Mouse (Mus musculus) testis, adult 2 months (tissue): ENCODE measurements around the gene Lcn10. TPM values are rescaled to one million over a fixed set of nuclear protein-coding genes. Genes with fewer than 3 reads are reported as not detected.

ENCODE experiments used
- H3K27ac ChIP-seq: fragments of 200-500 bp; 2 replicates; pipeline ENCODE4 v1.5.1; 2012; ENCODE audit warnings: low read depth, low read length; ENCODE audit not compliant: control insufficient read depth, insufficient read depth
- H3K27me3 ChIP-seq: fragments of 200-500 bp; 2 replicates; pipeline ENCODE4 v1.6.1; 2012; ENCODE audit warnings: mild to moderate bottlenecking, low read length, moderate library complexity; ENCODE audit not compliant: control insufficient read depth, insufficient read depth
- H3K36me3 ChIP-seq: fragments of 200-500 bp; 2 replicates; pipeline ENCODE4 v1.6.1; 2012; ENCODE audit warnings: mild to moderate bottlenecking, low read length; ENCODE audit not compliant: control insufficient read depth, insufficient read depth
- H3K4me1 ChIP-seq: fragments of 200-500 bp; 2 replicates; pipeline ENCODE4 v1.6.1; 2012; ENCODE audit warnings: low read length; ENCODE audit not compliant: control insufficient read depth, insufficient read depth
- H3K4me3 ChIP-seq: fragments of 200-500 bp; 2 replicates; pipeline ENCODE4 v1.5.1; 2012; ENCODE audit warnings: low read depth, mild to moderate bottlenecking, low read length, moderate library complexity, mixed read lengths; ENCODE audit not compliant: control insufficient read depth
- CTCF ChIP-seq: fragments of 200-500 bp; IDR thresholded peaks from 2 replicates; pipeline ENCODE4 v1.5.1; 2012; ENCODE audit warnings: low read depth, mild to moderate bottlenecking, inconsistent platforms, low read length, moderate library complexity; ENCODE audit not compliant: control insufficient read depth, insufficient read depth, insufficient replicate concordance
- POLR2A ChIP-seq: fragments of 200-500 bp; IDR thresholded peaks from 2 replicates; pipeline ENCODE4 v1.6.1; 2012; ENCODE audit warnings: low read depth, mild to moderate bottlenecking, inconsistent platforms, low read length, moderate library complexity; ENCODE audit not compliant: control insufficient read depth
- polyA plus RNA-seq: library from polyadenylated mRNA; depleted of rRNA; stranded (reverse); fragments of >200 nt; gene quantifications from 2 replicates; pipeline ENCODE4 v1.2.3, GENCODE M21; 2012

Gene Lcn10
- polyA plus RNA-seq, 1 experiment, result not detected

- H3K4me3 ChIP-seq, result no peak within 1 kb of the TSS
- no peaks in the 10 kb centered on the region for H3K27me3 ChIP-seq
- TF ChIP-seq POLR2A (no peak), CTCF (no peak)
- H3K36me3 ChIP-seq, result no peaks in the 10 kb centered on the region
- no peak within 1 kb of the TSS for H3K27ac ChIP-seq
- H3K4me1 ChIP-seq, result no peaks in the 10 kb centered on the region
These were observed 24.9 kb upstream of the Lcn10 start, which contains the start of gene Lcn5 for GRCm38 (mm10) chr2:25657652-25658051. Gene Lcn5, plus strand, starts transcription at chr2:25657952.

DNA sequence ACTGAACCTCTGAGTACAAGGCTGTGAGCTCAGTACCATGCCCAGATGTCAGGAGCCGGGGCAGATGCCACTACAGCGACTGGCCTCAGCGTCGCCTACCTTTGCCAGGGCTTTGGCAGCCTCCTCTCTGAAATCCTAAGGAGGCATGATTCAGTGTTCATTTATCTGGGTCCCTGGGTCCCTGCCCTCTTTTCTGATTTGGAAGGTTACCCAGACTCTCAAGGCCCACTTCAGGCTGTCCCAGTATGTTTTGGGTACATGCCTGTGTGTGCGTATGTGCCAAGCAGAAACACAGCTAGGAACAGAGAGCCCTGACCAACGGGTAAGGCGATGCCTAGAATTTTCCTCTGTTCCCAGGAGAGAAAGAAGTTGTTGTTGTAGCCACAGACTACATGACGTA lies 22.2 kb upstream of the Lcn10 start:
- TF ChIP-seq CTCF, result no peak
- H3K4me3 ChIP-seq, result no peak overlapping the region
- no peaks in the 10 kb centered on the region for H3K4me1 ChIP-seq
- no peaks in the 10 kb centered on the region for H3K36me3 ChIP-seq
- H3K27me3 ChIP-seq, result no peaks in the 10 kb centered on the region
- H3K27ac ChIP-seq, result no peak overlapping the region

GRCm38 (mm10) chr2:25661245-25661970 lies 21.1 kb upstream of the Lcn10 start:
- no peaks in the 10 kb centered on the region for H3K27me3 ChIP-seq
- H3K4me3 ChIP-seq, result no peak overlapping the region
- H3K36me3 ChIP-seq, result no peaks in the 10 kb centered on the region
- no peaks in the 10 kb centered on the region for H3K4me1 ChIP-seq
- TF ChIP-seq CTCF (no peak), POLR2A (no peak)
- H3K27ac ChIP-seq, result no peak overlapping the region

DNA sequence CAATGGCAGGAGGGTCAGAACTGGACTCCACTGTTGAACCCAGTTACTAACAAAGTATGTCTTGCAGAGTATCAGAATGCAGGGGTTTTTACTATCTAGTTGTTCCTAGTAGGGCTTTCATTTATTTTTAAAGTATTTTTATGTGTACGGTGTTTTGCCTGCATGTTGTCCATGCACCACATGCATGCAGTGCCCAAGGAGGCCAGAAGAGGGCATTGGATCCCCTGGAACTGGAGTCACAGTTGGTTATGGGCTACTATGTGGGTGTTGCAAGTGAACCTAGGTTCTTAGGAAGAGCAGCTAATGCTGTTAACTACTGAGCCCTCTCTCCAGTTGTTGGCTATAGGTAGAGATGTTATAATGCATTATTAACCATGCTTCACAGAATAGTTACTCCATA lies 19.0 kb upstream of the Lcn10 start:
- H3K27ac ChIP-seq, result no peak overlapping the region
- peak; percentile 66; the same call in 1 of the 2 replicates for TF ChIP-seq CTCF
- no peak for TF ChIP-seq POLR2A
- no peaks in the 10 kb centered on the region for H3K36me3 ChIP-seq
- H3K27me3 ChIP-seq, result no peaks in the 10 kb centered on the region
- no peak overlapping the region for H3K4me3 ChIP-seq
- H3K4me1 ChIP-seq, result no peaks in the 10 kb centered on the region

DNA sequence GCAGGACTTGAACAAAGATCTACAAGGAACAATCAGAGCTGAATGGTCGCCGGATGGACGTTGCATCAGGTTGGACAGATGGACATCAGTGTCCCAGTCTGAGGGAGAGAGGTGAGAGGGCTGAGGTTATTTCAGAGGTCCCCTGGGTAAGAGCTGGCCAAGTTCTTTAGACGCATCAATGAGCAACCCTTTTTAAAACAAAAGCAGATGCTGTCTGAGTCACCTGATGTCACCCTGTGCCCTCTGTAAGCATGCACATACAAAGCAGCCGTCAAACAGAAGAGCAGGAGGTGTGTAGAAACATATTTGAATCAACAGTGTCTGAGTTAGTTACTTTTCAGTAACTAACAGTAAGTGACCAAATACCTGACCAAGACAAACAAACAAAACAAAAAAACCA lies 18.4 kb upstream of the Lcn10 start:
- H3K27ac ChIP-seq, result no peak overlapping the region
- H3K4me1 ChIP-seq, result no peaks in the 10 kb centered on the region
- H3K4me3 ChIP-seq, result no peak overlapping the region
- H3K36me3 ChIP-seq, result no peaks in the 10 kb centered on the region
- no peaks in the 10 kb centered on the region for H3K27me3 ChIP-seq
- TF ChIP-seq CTCF, result no peak
- TF ChIP-seq POLR2A, result no peak

GRCm38 (mm10) chr2:25666516-25666915 lies 16.0 kb upstream of the Lcn10 start:
- Histone ChIP-seq H3K27ac (no peak overlapping the region), H3K27me3 (no peaks in the 10 kb centered on the region), H3K4me1 (no peaks in the 10 kb centered on the region), H3K4me3 (no peak overlapping the region), H3K36me3 (no peaks in the 10 kb centered on the region)
- TF ChIP-seq POLR2A (no peak), CTCF (no peak)

- Histone ChIP-seq H3K4me1 (no peaks in the 10 kb centered on the region), H3K4me3 (no peak within 1 kb of the TSS), H3K36me3 (no peaks in the 10 kb centered on the region), H3K27me3 (no peaks in the 10 kb centered on the region), H3K27ac (no peak within 1 kb of the TSS)
- TF ChIP-seq POLR2A (no peak), CTCF (no peak)
These were observed 6.0 kb upstream of the Lcn10 start, which contains the start of gene Lcn6 for GRCm38 (mm10) chr2:25676486-25676885. Gene Lcn6, plus strand, starts transcription at chr2:25676786.
